Mouse (Mus musculus) embryo, embryonic 10 days (tissue): ENCODE results near the gene AC170998.1.
"Not testable (repeated sequence)": the region's sequence is repeated elsewhere in the genome, so short reads cannot be mapped to it uniquely, and the experiment has no call there.

Experiments
- DNase-seq: peaks from one replicate; pipeline ENCODE4 v3.0.0-alpha.2; 2015; ENCODE audit warnings: low spot score

Gene AC170998.1

DNA sequence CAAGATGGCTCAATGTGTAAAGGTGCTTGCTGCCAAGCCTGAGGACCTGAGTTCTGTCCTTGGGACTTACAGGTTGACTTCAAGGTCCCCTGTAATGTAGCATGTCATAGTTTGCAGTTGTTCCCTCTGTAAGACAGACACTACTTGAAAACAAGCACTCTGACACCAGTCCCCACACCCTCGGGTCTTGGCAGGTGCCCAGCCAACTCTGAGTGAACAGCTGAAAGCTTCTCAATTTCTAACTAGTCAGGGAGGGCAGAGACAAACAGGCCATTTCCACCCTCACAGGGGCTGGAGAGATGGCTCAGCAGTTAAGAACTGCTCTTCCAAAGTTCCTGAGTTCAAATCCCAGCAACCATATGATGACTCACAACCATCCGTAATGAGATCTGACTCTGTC, 31.6 kb downstream of the AC170998.1 start:
- DNase-seq = no peak

GRCm38 (mm10) chr17:28760736-28761312, 34.9 kb downstream of the AC170998.1 start:
- no peak for DNase-seq

GRCm38 (mm10) chr17:28761871-28762270, 36.0 kb downstream of the AC170998.1 start:
- peak; percentile 74 for DNase-seq

- no peak for DNase-seq
Measured at GRCm38 (mm10) chr17:28766203-28766602, 40.3 kb downstream of the AC170998.1 start.

- DNase-seq = no peak
Measured at GRCm38 (mm10) chr17:28766781-28767515, 41.1 kb downstream of the AC170998.1 start.

DNA sequence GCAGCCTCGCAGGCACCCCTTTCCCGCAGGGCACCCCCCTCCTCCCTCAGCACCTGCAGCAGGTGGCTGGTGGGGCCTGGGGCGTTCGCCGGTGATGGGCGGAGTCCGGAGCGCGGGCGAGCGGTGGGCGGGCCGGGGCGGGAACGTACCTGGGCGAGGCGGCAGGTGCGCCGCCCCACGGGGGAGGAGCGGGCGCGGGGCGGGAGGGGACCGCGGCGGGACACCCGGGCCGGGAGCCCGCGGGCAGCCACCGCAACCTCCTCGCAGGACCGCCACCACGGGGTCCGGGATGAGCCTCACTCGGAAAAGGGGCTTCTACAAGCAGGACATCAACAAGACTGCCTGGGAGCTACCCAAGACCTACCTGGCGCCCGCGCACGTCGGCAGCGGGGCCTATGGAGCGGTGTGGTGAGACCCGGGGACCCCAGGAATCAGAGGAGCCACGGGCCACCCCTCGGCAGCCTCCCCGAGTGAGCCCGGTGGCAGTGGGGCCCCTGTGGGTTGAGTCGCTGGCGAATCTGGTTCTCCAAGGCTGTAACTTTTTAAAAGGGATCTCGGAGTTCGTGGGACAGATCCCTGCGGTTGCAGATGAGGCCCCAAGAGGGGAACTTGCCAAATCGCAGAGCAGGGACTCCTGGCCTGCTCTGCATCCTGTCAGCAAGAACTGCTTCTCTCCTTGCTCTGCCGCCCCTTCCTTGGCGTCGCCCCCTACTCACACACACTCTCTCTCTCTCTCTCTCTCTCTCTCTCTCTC, 43.4 kb downstream of the AC170998.1 start, which contains the start of gene Mapk13:
Mapk13 (plus strand) TSS at position 177 of the 754 bp plus-strand sequence.
- DNase-seq = no peak

GRCm38 (mm10) chr17:28769875-28770421, 44.1 kb downstream of the AC170998.1 start:
- DNase-seq = peak; percentile 39

DNA sequence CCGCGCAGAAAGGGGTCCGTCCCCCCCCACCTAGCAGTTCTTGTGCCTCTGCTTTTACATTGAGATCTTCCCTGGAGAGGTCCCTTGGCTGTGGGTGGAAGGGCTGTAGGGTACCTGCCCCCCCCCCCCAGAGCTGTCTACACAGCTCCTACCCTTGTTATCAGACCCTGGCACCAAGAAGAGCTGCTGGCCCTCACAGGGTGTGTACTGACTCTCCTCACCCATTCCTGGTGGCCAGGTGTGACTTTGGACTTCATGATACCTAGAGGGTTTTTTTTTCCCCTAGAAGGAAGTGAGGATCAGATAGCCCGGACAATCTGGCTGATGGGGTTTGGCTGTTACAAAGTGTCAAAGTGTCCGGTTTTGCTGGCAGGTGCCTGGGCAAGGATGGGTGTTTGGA, 45.4 kb downstream of the AC170998.1 start:
- no peak for DNase-seq

DNA sequence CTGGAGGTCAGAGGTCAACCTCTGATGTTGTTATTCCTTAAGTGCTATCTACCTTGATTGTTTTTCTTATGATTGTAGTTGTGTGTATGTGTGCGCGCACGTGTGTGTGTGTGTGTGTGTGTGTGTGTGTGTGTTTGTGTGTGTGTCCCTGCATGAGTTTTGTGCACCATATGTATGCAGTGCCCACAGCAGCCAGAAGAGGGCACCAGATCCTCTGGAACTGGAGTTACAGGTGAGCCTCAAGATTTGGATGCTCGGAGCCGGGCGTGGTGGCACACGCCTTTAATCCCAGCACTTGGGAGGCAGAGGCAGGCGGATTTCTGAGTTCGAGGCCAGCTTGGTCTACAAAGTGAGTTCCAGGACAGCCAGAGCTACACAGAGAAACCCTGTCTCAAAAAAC, 48.4 kb downstream of the AC170998.1 start:
- not testable (repeated sequence) for DNase-seq

DNA sequence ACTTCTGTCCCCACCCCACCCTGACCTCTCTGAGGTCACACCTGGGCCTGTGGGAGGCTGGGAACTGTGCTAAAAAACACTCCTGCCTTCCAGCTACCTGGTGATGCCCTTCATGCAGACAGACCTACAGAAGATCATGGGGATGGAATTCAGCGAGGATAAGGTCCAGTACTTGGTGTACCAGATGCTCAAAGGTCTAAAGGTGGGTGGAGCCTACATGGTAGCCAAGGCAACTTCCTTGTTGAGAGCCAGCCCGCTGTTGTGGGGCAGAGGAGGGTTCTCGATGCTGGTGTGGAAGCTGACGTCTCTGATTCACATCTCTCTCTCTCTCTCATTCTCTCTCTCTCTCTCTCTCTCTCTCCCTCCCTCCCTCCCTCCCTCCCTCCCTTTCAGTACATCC, 49.3 kb downstream of the AC170998.1 start:
- no peak for DNase-seq
